Mouse (Mus musculus) cortical plate, adult 2 months (tissue): ENCODE data around the gene Tnrc6b. TPM values are rescaled to one million over a fixed set of nuclear protein-coding genes. Genes with fewer than 3 reads are reported as not detected.

Source experiments
- H3K27ac ChIP-seq: fragments of 200-500 bp; 2 replicates; pipeline ENCODE4 v1.5.1; 2012; ENCODE audit warnings: low read length, control low read depth, inconsistent platforms; ENCODE audit not compliant: insufficient read depth
- H3K4me1 ChIP-seq: fragments of 200-500 bp; 2 replicates; pipeline ENCODE4 v1.6.1; 2011; ENCODE audit warnings: low read length; ENCODE audit not compliant: control insufficient read depth, insufficient read depth
- H3K4me3 ChIP-seq: fragments of 200-500 bp; 2 replicates; pipeline ENCODE4 v1.5.1; 2011; ENCODE audit warnings: mild to moderate bottlenecking, low read length, control low read depth; ENCODE audit not compliant: insufficient read depth
- CTCF ChIP-seq: fragments of 200-500 bp; IDR thresholded peaks from 2 replicates; pipeline ENCODE4 v1.5.1; 2011; ENCODE audit warnings: mild to moderate bottlenecking, control low read depth, low read length; ENCODE audit not compliant: insufficient read depth; ENCODE audit errors: extremely low read depth
- POLR2A ChIP-seq: fragments of 200-500 bp; IDR thresholded peaks from 2 replicates; pipeline ENCODE4 v1.6.1; 2011; ENCODE audit warnings: mild to moderate bottlenecking, low read length, control low read depth; ENCODE audit not compliant: insufficient read depth; ENCODE audit errors: extremely low read depth
- polyA plus RNA-seq: library from polyadenylated mRNA; depleted of rRNA; stranded (reverse); fragments of >200 nt; gene quantifications from 2 replicates; pipeline ENCODE4 v1.2.3, GENCODE M21; 2012

Gene Tnrc6b
- polyA plus RNA-seq, 1 experiment = 44.2 TPM

- no peak overlapping the region for H3K27ac ChIP-seq
- no peak for TF ChIP-seq POLR2A
- TF ChIP-seq CTCF = no peak
Observed at GRCm38 (mm10) chr15:80736553-80736952, 25.4 kb downstream of the Tnrc6b start.

GRCm38 (mm10) chr15:80738244-80738643 lies 27.1 kb downstream of the Tnrc6b start:
- H3K4me1 ChIP-seq = no peaks in the 10 kb centered on the region
- TF ChIP-seq CTCF (no peak), POLR2A (no peak)
- no peak overlapping the region for H3K4me3 ChIP-seq
- H3K27ac ChIP-seq = no peak overlapping the region

More at GRCm38 (mm10) chr15:80736553-80736952, 25.4 kb downstream of the Tnrc6b start:
- Histone ChIP-seq H3K4me3 (no peak overlapping the region), H3K4me1 (no peaks in the 10 kb centered on the region; the same call in 1 of the 2 replicates)

- H3K4me1 ChIP-seq = peaks cover 2% of the 10 kb centered on the region
- H3K27ac ChIP-seq = no peak overlapping the region
- no peak overlapping the region for H3K4me3 ChIP-seq
- no peak for TF ChIP-seq POLR2A
- no peak for TF ChIP-seq CTCF
Observed at GRCm38 (mm10) chr15:80739972-80740371, 28.9 kb downstream of the Tnrc6b start.

- TF ChIP-seq CTCF = no peak
- no peak for TF ChIP-seq POLR2A
- Histone ChIP-seq H3K4me1 (peaks cover 2% of the 10 kb centered on the region), H3K27ac (no peak overlapping the region), H3K4me3 (no peak overlapping the region)
Observed at GRCm38 (mm10) chr15:80741836-80742235, 30.7 kb downstream of the Tnrc6b start.

GRCm38 (mm10) chr15:80742991-80743474 lies 31.9 kb downstream of the Tnrc6b start:
- Histone ChIP-seq H3K4me1 (peaks cover 2% of the 10 kb centered on the region), H3K4me3 (no peak overlapping the region), H3K27ac (no peak overlapping the region)
- TF ChIP-seq CTCF (no peak), POLR2A (no peak)

- no peak for TF ChIP-seq CTCF
- TF ChIP-seq POLR2A = no peak
- no peak overlapping the region for H3K27ac ChIP-seq
- H3K4me3 ChIP-seq = no peak overlapping the region
- peaks cover 2% of the 10 kb centered on the region for H3K4me1 ChIP-seq
Observed at GRCm38 (mm10) chr15:80743606-80744005, 32.5 kb downstream of the Tnrc6b start.

GRCm38 (mm10) chr15:80744667-80745422 lies 33.7 kb downstream of the Tnrc6b start:
- H3K4me1 ChIP-seq = peaks cover 2% of the 10 kb centered on the region
- H3K4me3 ChIP-seq = no peak overlapping the region
- H3K27ac ChIP-seq = no peak overlapping the region
- no peak for TF ChIP-seq POLR2A
- TF ChIP-seq CTCF = no peak

- Histone ChIP-seq H3K4me1 (peaks cover 2% of the 10 kb centered on the region), H3K27ac (no peak overlapping the region), H3K4me3 (no peak overlapping the region)
- no peak for TF ChIP-seq POLR2A
- no peak for TF ChIP-seq CTCF
Observed at GRCm38 (mm10) chr15:80748979-80749378, 37.9 kb downstream of the Tnrc6b start.

GRCm38 (mm10) chr15:80753351-80753750 lies 42.2 kb downstream of the Tnrc6b start:
- H3K27ac ChIP-seq = no peak overlapping the region

GRCm38 (mm10) chr15:80754103-80754502 lies 43.0 kb downstream of the Tnrc6b start:
- peaks cover 2% of the 10 kb centered on the region for H3K4me1 ChIP-seq
- H3K27ac ChIP-seq = no peak overlapping the region
- no peak for TF ChIP-seq CTCF
- no peak for TF ChIP-seq POLR2A

More at GRCm38 (mm10) chr15:80753351-80753750, 42.2 kb downstream of the Tnrc6b start:
- no peak overlapping the region for H3K4me3 ChIP-seq
- peaks cover 2% of the 10 kb centered on the region for H3K4me1 ChIP-seq
- TF ChIP-seq POLR2A (no peak), CTCF (no peak)

GRCm38 (mm10) chr15:80759451-80759850 lies 48.3 kb downstream of the Tnrc6b start:
- Histone ChIP-seq H3K27ac (no peak overlapping the region), H3K4me1 (no peaks in the 10 kb centered on the region), H3K4me3 (no peak overlapping the region)
- TF ChIP-seq CTCF (no peak), POLR2A (no peak)

More at GRCm38 (mm10) chr15:80754103-80754502, 43.0 kb downstream of the Tnrc6b start:
- H3K4me3 ChIP-seq = no peak overlapping the region
